Mouse (Mus musculus) urinary bladder, postnatal 10 days (tissue): ENCODE measurements around the gene Cox7b.
"Not testable (repeated sequence)": the region's sequence is repeated elsewhere in the genome, so short reads cannot be mapped to it uniquely, and the experiment has no call there.

Experiments
- DNase-seq: peaks from one replicate; pipeline ENCODE4 v3.0.0; 2022; ENCODE audit warnings: low spot score

Cox7b gene

GRCm38 (mm10) chrX:106015571-106016322, at the start of gene Cox7b:
TSS of gene Cox7b (plus strand) at chrX:106015700.
- DNase-seq = no peak

GRCm38 (mm10) chrX:106001605-106002004, 13.9 kb upstream of the Cox7b start:
- no peak for DNase-seq

GRCm38 (mm10) chrX:106010762-106011161, 4.7 kb upstream of the Cox7b start:
- DNase-seq = no peak

GRCm38 (mm10) chrX:106011465-106012159, 3.9 kb upstream of the Cox7b start, which contains the start of gene Magt1:
TSS of gene Magt1 (minus strand) at chrX:106011906.
- peak; percentile 34 for DNase-seq

GRCm38 (mm10) chrX:106012559-106012958, 2.9 kb upstream of the Cox7b start:
- DNase-seq = no peak

GRCm38 (mm10) chrX:106013217-106013616, 2.3 kb upstream of the Cox7b start:
- no peak for DNase-seq

- DNase-seq = not testable (repeated sequence)
These were observed 641 bp upstream of the Cox7b start for GRCm38 (mm10) chrX:106014741-106015377.

GRCm38 (mm10) chrX:106017102-106017501, 1.6 kb downstream of the Cox7b start:
- no peak for DNase-seq

- DNase-seq = no peak
These were observed 2.0 kb downstream of the Cox7b start for GRCm38 (mm10) chrX:106017516-106017915.

GRCm38 (mm10) chrX:106026418-106027342, 11.2 kb downstream of the Cox7b start, which contains the start of gene Atp7a:
TSS of gene Atp7a (plus strand) at chrX:106027276.
- peak; percentile 61 for DNase-seq

GRCm38 (mm10) chrX:106027343-106027674, 11.8 kb downstream of the Cox7b start:
- DNase-seq = no peak

- DNase-seq = no peak
These were observed 14.7 kb downstream of the Cox7b start for GRCm38 (mm10) chrX:106030176-106030575.

- no peak for DNase-seq
These were observed 15.6 kb downstream of the Cox7b start for GRCm38 (mm10) chrX:106031124-106031523.

GRCm38 (mm10) chrX:106035727-106036126, 20.2 kb downstream of the Cox7b start:
- DNase-seq = no peak

GRCm38 (mm10) chrX:106037185-106037752, 21.8 kb downstream of the Cox7b start:
- DNase-seq = no peak

GRCm38 (mm10) chrX:106043863-106044617, 28.5 kb downstream of the Cox7b start:
- no peak for DNase-seq

GRCm38 (mm10) chrX:106045455-106045854, 30.0 kb downstream of the Cox7b start:
- DNase-seq = no peak

- DNase-seq = no peak
These were observed 30.4 kb downstream of the Cox7b start for GRCm38 (mm10) chrX:106045928-106046327.

GRCm38 (mm10) chrX:106048191-106048590, 32.7 kb downstream of the Cox7b start:
- DNase-seq = no peak
